Mouse (Mus musculus): ENCODE results near the gene Ginm1. TPM values are rescaled to one million over a fixed set of nuclear protein-coding genes. Genes with fewer than 3 reads are reported as not detected.

Ginm1 gene
- total RNA-seq, 1 experiment = 29.4 TPM

DNA sequence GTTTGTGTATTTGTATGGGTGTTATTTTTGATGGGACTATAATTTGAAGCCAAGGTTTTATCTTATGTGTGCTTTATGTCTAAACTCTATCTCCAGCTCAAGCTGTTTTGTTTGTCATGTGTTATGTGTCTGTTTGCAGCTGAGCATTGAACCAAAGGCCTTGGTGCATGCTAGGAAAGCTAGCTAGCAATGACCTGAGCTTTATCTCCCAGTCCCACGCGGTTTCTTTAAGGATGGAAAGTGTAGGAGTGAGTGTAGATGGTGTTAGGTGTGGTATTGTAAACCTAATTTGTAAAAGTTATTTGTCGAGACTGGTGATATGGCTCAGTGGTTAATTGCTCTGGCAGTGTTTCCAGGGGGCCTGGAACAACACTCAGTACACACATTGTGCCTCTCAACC, 54.7 kb downstream of the Ginm1 start:
- TF ChIP-seq ZC3H11A (IDR thresholded peaks at IDR 0.05; ENCODE audit: borderline replicate concordance, low read depth, low read length) (no peak), ZNF384 (IDR thresholded peaks at IDR 0.05; ENCODE audit: low read depth, low read length) (no peak), CHD2 (IDR thresholded peaks at IDR 0.05; ENCODE audit: low read depth, low read length) (no peak), HCFC1 (IDR thresholded peaks at IDR 0.05; ENCODE audit: borderline replicate concordance, insufficient read depth, low read length) (no peak)
- Histone ChIP-seq H3K9me3 (ENCODE audit: control insufficient read depth, insufficient read depth, low read depth, low read length) (no peaks in the 10 kb centered on the region), H3K36me3 (ENCODE audit: control insufficient read depth, insufficient read depth, low read length, poor library complexity, severe bottlenecking) (peaks cover 4% of the 10 kb centered on the region), H3K4me3 (ENCODE audit: insufficient read depth in 1 of 2, low read depth in 1 of 2, low read length in 2 of 2, poor library complexity in 1 of 2, severe bottlenecking in 1 of 2) (no peak overlapping the region), H3K27ac (ENCODE audit: insufficient read depth, low read depth, low read length, poor library complexity, severe bottlenecking) (no peak overlapping the region), H3K4me1 (ENCODE audit: control insufficient read depth in 2 of 2, insufficient read depth in 2 of 2, low read length in 2 of 2, poor library complexity in 1 of 2) (no peaks in the 10 kb centered on the region), H3K9ac (ENCODE audit: insufficient read depth, low read depth, low read length, poor library complexity, severe bottlenecking) (no peak overlapping the region)
- no peak for DNase-seq (ENCODE audit: low read depth, low spot score)
- in situ Hi-C loops (cut with MboI; ENCODE audit: low sequenced_read_pairs in 2 of 2, unreplicated experiment in 2 of 2) = no loop called here

GRCm38 (mm10) chr10:7737122-7737521, 55.5 kb downstream of the Ginm1 start:
- H3K27ac ChIP-seq (ENCODE audit: insufficient read depth, low read depth, low read length, poor library complexity, severe bottlenecking) = no peak overlapping the region
- DNase-seq (ENCODE audit: low read depth, low spot score) = no peak
- peaks cover 2% of the 10 kb centered on the region for H3K36me3 ChIP-seq (ENCODE audit: control insufficient read depth, insufficient read depth, low read length, poor library complexity, severe bottlenecking)
- TF ChIP-seq ZC3H11A (IDR thresholded peaks at IDR 0.05; ENCODE audit: borderline replicate concordance, low read depth, low read length) (no peak), HCFC1 (IDR thresholded peaks at IDR 0.05; ENCODE audit: borderline replicate concordance, insufficient read depth, low read length) (no peak), CHD2 (IDR thresholded peaks at IDR 0.05; ENCODE audit: low read depth, low read length) (no peak), ZNF384 (IDR thresholded peaks at IDR 0.05; ENCODE audit: low read depth, low read length) (no peak), MAFK (IDR thresholded peaks at IDR 0.05; ENCODE audit: insufficient read depth, low read depth, low read length) (no peak)
- no peaks in the 10 kb centered on the region for H3K9me3 ChIP-seq (ENCODE audit: control insufficient read depth, insufficient read depth, low read depth, low read length)
- no peak overlapping the region for H3K4me3 ChIP-seq (ENCODE audit: insufficient read depth in 1 of 2, low read depth in 1 of 2, low read length in 2 of 2, poor library complexity in 1 of 2, severe bottlenecking in 1 of 2)
- no peak overlapping the region for H3K9ac ChIP-seq (ENCODE audit: insufficient read depth, low read depth, low read length, poor library complexity, severe bottlenecking)
- in situ Hi-C loops (cut with MboI; ENCODE audit: low sequenced_read_pairs in 2 of 2, unreplicated experiment in 2 of 2) = no loop called here
- H3K4me1 ChIP-seq (ENCODE audit: control insufficient read depth in 2 of 2, insufficient read depth in 2 of 2, low read length in 2 of 2, poor library complexity in 1 of 2) = no peaks in the 10 kb centered on the region

- no peak for DNase-seq (ENCODE audit: low read depth, low spot score)
- H3K4me1 ChIP-seq (ENCODE audit: control insufficient read depth in 2 of 2, insufficient read depth in 2 of 2, low read length in 2 of 2, poor library complexity in 1 of 2) = peaks cover 0 to 3% of the 10 kb centered on the region in 2 experiments; a peak in 2 of 4 replicates
- TF ChIP-seq MAFK (IDR thresholded peaks at IDR 0.05; ENCODE audit: insufficient read depth, low read depth, low read length) = no peak
- no peak for TF ChIP-seq HCFC1 (IDR thresholded peaks at IDR 0.05; ENCODE audit: borderline replicate concordance, insufficient read depth, low read length)
- no peak for TF ChIP-seq ZNF384 (IDR thresholded peaks at IDR 0.05; ENCODE audit: low read depth, low read length)
- TF ChIP-seq CHD2 (IDR thresholded peaks at IDR 0.05; ENCODE audit: low read depth, low read length) = no peak
- no peak for TF ChIP-seq ZC3H11A (IDR thresholded peaks at IDR 0.05; ENCODE audit: borderline replicate concordance, low read depth, low read length)
- H3K27ac ChIP-seq (ENCODE audit: insufficient read depth, low read depth, low read length, poor library complexity, severe bottlenecking) = no peak overlapping the region
- H3K36me3 ChIP-seq (ENCODE audit: control insufficient read depth, insufficient read depth, low read length, poor library complexity, severe bottlenecking) = no peaks in the 10 kb centered on the region
- H3K4me3 ChIP-seq (ENCODE audit: insufficient read depth in 1 of 2, low read depth in 1 of 2, low read length in 2 of 2, poor library complexity in 1 of 2, severe bottlenecking in 1 of 2) = no peak overlapping the region
- in situ Hi-C loops (cut with MboI; ENCODE audit: low sequenced_read_pairs in 2 of 2, unreplicated experiment in 2 of 2) = no loop called here
- H3K9me3 ChIP-seq (ENCODE audit: control insufficient read depth, insufficient read depth, low read depth, low read length) = no peaks in the 10 kb centered on the region
- H3K9ac ChIP-seq (ENCODE audit: insufficient read depth, low read depth, low read length, poor library complexity, severe bottlenecking) = no peak overlapping the region
These were observed 61.0 kb downstream of the Ginm1 start for GRCm38 (mm10) chr10:7731582-7731981.

- Histone ChIP-seq H3K4me1 (ENCODE audit: control insufficient read depth in 2 of 2, insufficient read depth in 2 of 2, low read length in 2 of 2, poor library complexity in 1 of 2) (peaks cover 0 to 3% of the 10 kb centered on the region in 2 experiments; a peak in 2 of 4 replicates), H3K36me3 (ENCODE audit: control insufficient read depth, insufficient read depth, low read length, poor library complexity, severe bottlenecking) (no peaks in the 10 kb centered on the region), H3K9me3 (ENCODE audit: control insufficient read depth, insufficient read depth, low read depth, low read length) (no peaks in the 10 kb centered on the region), H3K27ac (ENCODE audit: insufficient read depth, low read depth, low read length, poor library complexity, severe bottlenecking) (no peak overlapping the region), H3K4me3 (ENCODE audit: insufficient read depth in 1 of 2, low read depth in 1 of 2, low read length in 2 of 2, poor library complexity in 1 of 2, severe bottlenecking in 1 of 2) (peak overlapping the region in 1 of 2 experiments; percentile 93; a peak in 1 of 4 replicates), H3K9ac (ENCODE audit: insufficient read depth, low read depth, low read length, poor library complexity, severe bottlenecking) (no peak overlapping the region)
- DNase-seq (ENCODE audit: low read depth, low spot score) = no peak
- no peak for TF ChIP-seq ZC3H11A (IDR thresholded peaks at IDR 0.05; ENCODE audit: borderline replicate concordance, low read depth, low read length)
- no peak for TF ChIP-seq ZNF384 (IDR thresholded peaks at IDR 0.05; ENCODE audit: low read depth, low read length)
- no peak for TF ChIP-seq HCFC1 (IDR thresholded peaks at IDR 0.05; ENCODE audit: borderline replicate concordance, insufficient read depth, low read length)
- no peak for TF ChIP-seq MAFK (IDR thresholded peaks at IDR 0.05; ENCODE audit: insufficient read depth, low read depth, low read length)
- TF ChIP-seq CHD2 (IDR thresholded peaks at IDR 0.05; ENCODE audit: low read depth, low read length) = no peak
- in situ Hi-C loops (cut with MboI; ENCODE audit: low sequenced_read_pairs in 2 of 2, unreplicated experiment in 2 of 2) = no loop called here
These were observed 65.6 kb downstream of the Ginm1 start for GRCm38 (mm10) chr10:7727011-7727410.

DNA sequence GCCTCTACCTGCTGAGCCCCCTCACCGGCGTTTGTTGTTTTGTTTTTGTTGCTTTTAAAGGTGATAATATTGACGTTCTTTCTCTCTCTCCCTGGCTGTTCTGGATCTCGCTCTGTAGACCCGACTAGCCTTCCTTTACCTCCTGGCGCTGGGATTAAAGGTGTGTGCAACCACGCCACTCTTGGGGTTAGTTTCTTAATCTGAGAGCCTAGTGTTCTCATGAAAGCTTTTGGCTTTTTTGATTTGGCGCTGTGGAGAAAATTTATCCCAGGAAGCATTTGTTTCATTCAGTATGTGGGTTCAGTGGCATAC, 66.2 kb downstream of the Ginm1 start:
- no peaks in the 10 kb centered on the region for H3K9me3 ChIP-seq (ENCODE audit: control insufficient read depth, insufficient read depth, low read depth, low read length)
- H3K4me3 ChIP-seq (ENCODE audit: insufficient read depth in 1 of 2, low read depth in 1 of 2, low read length in 2 of 2, poor library complexity in 1 of 2, severe bottlenecking in 1 of 2) = peak overlapping the region; percentile 84 to 93
- no peaks in the 10 kb centered on the region for H3K36me3 ChIP-seq (ENCODE audit: control insufficient read depth, insufficient read depth, low read length, poor library complexity, severe bottlenecking)
- DNase-seq (ENCODE audit: low read depth, low spot score) = no peak
- peaks cover 0 to 3% of the 10 kb centered on the region in 2 experiments; a peak in 2 of 4 replicates for H3K4me1 ChIP-seq (ENCODE audit: control insufficient read depth in 2 of 2, insufficient read depth in 2 of 2, low read length in 2 of 2, poor library complexity in 1 of 2)
- in situ Hi-C loops (cut with MboI; ENCODE audit: low sequenced_read_pairs in 2 of 2, unreplicated experiment in 2 of 2) = no loop called here
- TF ChIP-seq CHD2 (IDR thresholded peaks at IDR 0.05; ENCODE audit: low read depth, low read length) (no peak), MAFK (IDR thresholded peaks at IDR 0.05; ENCODE audit: insufficient read depth, low read depth, low read length) (no peak), ZC3H11A (IDR thresholded peaks at IDR 0.05; ENCODE audit: borderline replicate concordance, low read depth, low read length) (no peak), HCFC1 (IDR thresholded peaks at IDR 0.05; ENCODE audit: borderline replicate concordance, insufficient read depth, low read length) (no peak), ZNF384 (IDR thresholded peaks at IDR 0.05; ENCODE audit: low read depth, low read length) (no peak)
- H3K27ac ChIP-seq (ENCODE audit: insufficient read depth, low read depth, low read length, poor library complexity, severe bottlenecking) = no peak overlapping the region
- H3K9ac ChIP-seq (ENCODE audit: insufficient read depth, low read depth, low read length, poor library complexity, severe bottlenecking) = peak overlapping the region; percentile 92

Data from ES-E14 (cell line).